Mouse (Mus musculus) C2C12 (cell line): ENCODE data around the gene Prkce.

ENCODE experiments used
- CTCF ChIP-seq: IDR thresholded peaks from one replicate; pipeline ENCODE4 v1.5.1; 2011; ENCODE audit not compliant: control insufficient read depth, insufficient read depth, insufficient read length
- FOSL1 ChIP-seq: IDR thresholded peaks from one replicate; pipeline ENCODE4 v1.8.0; 2011; ENCODE audit warnings: mild to moderate bottlenecking, low read length; ENCODE audit not compliant: poor library complexity, insufficient read depth, severe bottlenecking
- MAX ChIP-seq: IDR thresholded peaks from one replicate; pipeline ENCODE4 v1.6.1; 2011; ENCODE audit warnings: mild to moderate bottlenecking, control low read depth
- MYOD1 ChIP-seq: IDR thresholded peaks from one replicate; pipeline ENCODE4 v1.6.1; 2011; ENCODE audit warnings: low read depth; ENCODE audit not compliant: control insufficient read depth, insufficient read length
- MYOG ChIP-seq: IDR thresholded peaks from one replicate; pipeline ENCODE4 v1.6.1; 2011; ENCODE audit not compliant: control insufficient read depth, insufficient read length; ENCODE audit errors: extremely low read depth
- USF1 ChIP-seq: IDR thresholded peaks from one replicate; pipeline ENCODE4 v1.6.1; 2011; ENCODE audit warnings: low read depth, mild to moderate bottlenecking, control low read depth, moderate library complexity

- TF ChIP-seq CTCF (no peak), MYOD1 (no peak), MYOG (no peak), MAX (no peak), USF1 (no peak), FOSL1 (no peak)
These were observed 241.9 kb downstream of the Prkce start for GRCm38 (mm10) chr17:86409485-86409884.
